Mouse (Mus musculus): ENCODE results near the gene Efs. TPM values are rescaled to one million over a fixed set of nuclear protein-coding genes. Genes with fewer than 3 reads are reported as not detected.

Gene Efs
- total RNA-seq, 4 experiments from 2014 or later, result 8.9 to 10.3 (median 9.1) TPM

GRCm38 (mm10) chr14:54924641-54925348 is 1.1 kb downstream of the Efs start:
- DNase-seq (ENCODE audit: low spot score in 2 of 2), result no peak

- DNase-seq (ENCODE audit: low spot score in 2 of 2), result no peak
Measured at GRCm38 (mm10) chr14:54920076-54920685, 5.7 kb downstream of the Efs start.

GRCm38 (mm10) chr14:54913343-54913742 is 12.6 kb downstream of the Efs start:
- no peak for DNase-seq (ENCODE audit: low spot score in 2 of 2)

- DNase-seq (ENCODE audit: low spot score in 2 of 2), result peak; percentile 74 to 76
Measured at GRCm38 (mm10) chr14:54912886-54913285, 13.0 kb downstream of the Efs start, which contains the start of gene Slc22a17. Gene Slc22a17 (minus strand): TSS chr14:54913132.

- DNase-seq (ENCODE audit: low spot score in 2 of 2), result no peak
Measured at GRCm38 (mm10) chr14:54912109-54912850, 13.6 kb downstream of the Efs start.

- DNase-seq (ENCODE audit: low spot score in 2 of 2), result no peak
Measured at GRCm38 (mm10) chr14:54908682-54909081, 17.2 kb downstream of the Efs start.

- DNase-seq (ENCODE audit: low spot score in 2 of 2), result no peak
Measured at GRCm38 (mm10) chr14:54903641-54904040, 22.3 kb downstream of the Efs start.

- peak in 1 of 2 experiments; percentile 58 for DNase-seq (ENCODE audit: low spot score in 2 of 2)
Measured at GRCm38 (mm10) chr14:54900383-54900782, 25.5 kb downstream of the Efs start.

GRCm38 (mm10) chr14:54897445-54897844 is 28.5 kb downstream of the Efs start:
- no peak for DNase-seq (ENCODE audit: low spot score in 2 of 2)

- peak in 1 of 2 experiments; percentile 49 for DNase-seq (ENCODE audit: low spot score in 2 of 2)
Measured at GRCm38 (mm10) chr14:54894296-54895151, 31.4 kb downstream of the Efs start.

- DNase-seq (ENCODE audit: low spot score in 2 of 2), result peak; percentile 97 to 100
Measured at GRCm38 (mm10) chr14:54893651-54894181, 32.2 kb downstream of the Efs start.

GRCm38 (mm10) chr14:54892200-54892599 is 33.7 kb downstream of the Efs start, which contains the start of gene Pabpn1:
Gene Pabpn1 (plus strand): TSS chr14:54892500.
- no peak for DNase-seq (ENCODE audit: low spot score in 2 of 2)

GRCm38 (mm10) chr14:54885309-54885708 is 40.6 kb downstream of the Efs start:
- DNase-seq (ENCODE audit: low spot score in 2 of 2), result no peak

- no peak for DNase-seq (ENCODE audit: low spot score in 2 of 2)
Measured at GRCm38 (mm10) chr14:54884022-54884712, 41.8 kb downstream of the Efs start.

GRCm38 (mm10) chr14:54883154-54884021 is 42.5 kb downstream of the Efs start, which contains the start of the genes Bcl2l2 and Gm20521:
Gene Bcl2l2 (plus strand): TSS chr14:54883377.
Gene Gm20521 (plus strand): TSS chr14:54883441.
- peak; percentile 39 to 71 for DNase-seq (ENCODE audit: low spot score in 2 of 2)

GRCm38 (mm10) chr14:54877048-54877715 is 48.7 kb downstream of the Efs start, which contains the start of gene Ppp1r3e:
Gene Ppp1r3e (minus strand): TSS chr14:54877550.
- DNase-seq (ENCODE audit: low spot score in 2 of 2), result peak; percentile 58 to 60

- DNase-seq (ENCODE audit: low spot score in 2 of 2), result peak; percentile 79 to 92
Measured at GRCm38 (mm10) chr14:54876539-54877047, 49.3 kb downstream of the Efs start.
